Mouse (Mus musculus) C2C12 (cell line): ENCODE measurements around the gene 4930404H24Rik.

Experiments used
- CEBPB ChIP-seq: IDR thresholded peaks from one replicate; pipeline ENCODE4 v1.6.1; 2011; ENCODE audit warnings: low read depth, mild to moderate bottlenecking, control low read depth, moderate library complexity
- CTCF ChIP-seq: IDR thresholded peaks from one replicate; pipeline ENCODE4 v1.5.1; 2011; ENCODE audit not compliant: control insufficient read depth, insufficient read depth, insufficient read length
- MAX ChIP-seq: IDR thresholded peaks from one replicate; pipeline ENCODE4 v1.6.1; 2011; ENCODE audit warnings: mild to moderate bottlenecking, control low read depth
- MYOD1 ChIP-seq: IDR thresholded peaks from one replicate; pipeline ENCODE4 v1.6.1; 2011; ENCODE audit warnings: low read depth; ENCODE audit not compliant: control insufficient read depth, insufficient read length
- MYOG ChIP-seq: IDR thresholded peaks from one replicate; pipeline ENCODE4 v1.6.1; 2011; ENCODE audit not compliant: control insufficient read depth, insufficient read length; ENCODE audit errors: extremely low read depth
- USF1 ChIP-seq: IDR thresholded peaks from one replicate; pipeline ENCODE4 v1.6.1; 2011; ENCODE audit warnings: low read depth, mild to moderate bottlenecking, control low read depth, moderate library complexity

- TF ChIP-seq CTCF (no peak), CEBPB (no peak), MAX (no peak), USF1 (no peak), MYOD1 (no peak), MYOG (no peak)
Observed at GRCm38 (mm10) chr2:153469317-153469716, 23.3 kb upstream of the 4930404H24Rik start.
